Mouse (Mus musculus): Measurements from ENCODE around the gene Ttc17.

GRCm38 (mm10) chr2:94381057-94381647 lies 25.3 kb downstream of the Ttc17 start:
- no peak for TF ChIP-seq CTCF (IDR thresholded peaks at IDR 0.05)
- no peak for TF ChIP-seq EP300 (IDR thresholded peaks at IDR 0.05)
